Mouse (Mus musculus) right cerebral cortex, adult 2 months (tissue): ENCODE results near the gene Atp6v0e.
A peak's percentile ranks its signal among the peaks of the same experiment; 100 is the strongest.

Experiments
- DNase-seq, 2 experiments: peaks; one replicate each; pipeline ENCODE4 v3.0.0; 2021 to 2022; ENCODE audit warnings: low spot score in 2 of 2

Gene Atp6v0e

GRCm38 (mm10) chr17:26715916-26716717, 53.1 kb downstream of the Atp6v0e start:
- peak; percentile 93 to 95 for DNase-seq

- DNase-seq = no peak
These were observed 54.8 kb downstream of the Atp6v0e start for GRCm38 (mm10) chr17:26717868-26718267.

- no peak for DNase-seq
These were observed 56.4 kb downstream of the Atp6v0e start for GRCm38 (mm10) chr17:26719405-26719804.

GRCm38 (mm10) chr17:26721802-26722201, 58.8 kb downstream of the Atp6v0e start:
- no peak for DNase-seq

GRCm38 (mm10) chr17:26724790-26725189, 61.8 kb downstream of the Atp6v0e start:
- DNase-seq = no peak

- no peak for DNase-seq
These were observed 63.6 kb downstream of the Atp6v0e start for GRCm38 (mm10) chr17:26726674-26727073.

GRCm38 (mm10) chr17:26727110-26727755, 64.2 kb downstream of the Atp6v0e start:
- no peak for DNase-seq

- no peak for DNase-seq
These were observed 79.5 kb downstream of the Atp6v0e start for GRCm38 (mm10) chr17:26742581-26742980.

- DNase-seq = no peak
These were observed 80.3 kb downstream of the Atp6v0e start for GRCm38 (mm10) chr17:26743294-26743693.
